Mouse (Mus musculus) midbrain, embryonic 15.5 days (tissue): ENCODE measurements around the gene Nipsnap1. TPM values are rescaled to one million over a fixed set of nuclear protein-coding genes. Genes with fewer than 3 reads are reported as not detected.

ENCODE experiments used
- ATAC-seq: fragments of 200-750 bp; cut with Nextera tagmentation; replicated peaks from 2 replicates; pipeline ENCODE4 v1.8.0; 2017; ENCODE audit warnings: moderate TSS enrichment
- H3K27ac ChIP-seq: fragments of 300-500 bp; sonication (generic); 2 replicates; pipeline ENCODE4 v1.5.1; 2015; ENCODE audit warnings: mild to moderate bottlenecking, inconsistent platforms
- H3K27me3 ChIP-seq: fragments of 300-500 bp; sonication (generic); replicated peaks from 2 replicates; pipeline ENCODE4 v1.6.1; 2015; ENCODE audit warnings: inconsistent platforms
- H3K36me3 ChIP-seq: fragments of 300-500 bp; sonication (generic); replicated peaks from 2 replicates; pipeline ENCODE4 v1.6.1; 2015; ENCODE audit warnings: inconsistent platforms
- H3K4me1 ChIP-seq: fragments of 300-500 bp; sonication (generic); 2 replicates; pipeline ENCODE4 v1.6.1; 2015; ENCODE audit warnings: inconsistent platforms
- H3K4me2 ChIP-seq: fragments of 300-500 bp; sonication (generic); 2 replicates; pipeline ENCODE4 v1.6.1; 2015; ENCODE audit warnings: inconsistent platforms, mild to moderate bottlenecking, moderate library complexity
- H3K4me3 ChIP-seq: fragments of 300-500 bp; sonication (generic); 2 replicates; pipeline ENCODE4 v1.5.1; 2015; ENCODE audit warnings: mild to moderate bottlenecking, inconsistent platforms
- H3K9ac ChIP-seq: fragments of 300-500 bp; sonication (generic); 2 replicates; pipeline ENCODE4 v1.6.1; 2015; ENCODE audit warnings: mild to moderate bottlenecking, inconsistent platforms
- H3K9me3 ChIP-seq: fragments of 300-500 bp; sonication (generic); 2 replicates; pipeline ENCODE4 v1.6.1; 2016; ENCODE audit warnings: inconsistent platforms
- WGBS: fragments of 180-500 bp; shearing (Covaris S2); methylation state at CpG from one replicate; pipeline ENCODE4 v1.1.7; 2015; ENCODE audit warnings: mixed read lengths; 5-methylcytosine and 5-hydroxymethylcytosine counted together
- polyA plus RNA-seq: library from polyadenylated mRNA; unstranded; fragments of >200 nt; fragmentation: Nextera tagmentation; extraction: Ambion mirVana; gene quantifications from 2 replicates; pipeline ENCODE4 v1.2.1, GENCODE M21; 2015

Nipsnap1 gene
- polyA plus RNA-seq, 1 experiment from 2014 or later: 152 TPM

DNA sequence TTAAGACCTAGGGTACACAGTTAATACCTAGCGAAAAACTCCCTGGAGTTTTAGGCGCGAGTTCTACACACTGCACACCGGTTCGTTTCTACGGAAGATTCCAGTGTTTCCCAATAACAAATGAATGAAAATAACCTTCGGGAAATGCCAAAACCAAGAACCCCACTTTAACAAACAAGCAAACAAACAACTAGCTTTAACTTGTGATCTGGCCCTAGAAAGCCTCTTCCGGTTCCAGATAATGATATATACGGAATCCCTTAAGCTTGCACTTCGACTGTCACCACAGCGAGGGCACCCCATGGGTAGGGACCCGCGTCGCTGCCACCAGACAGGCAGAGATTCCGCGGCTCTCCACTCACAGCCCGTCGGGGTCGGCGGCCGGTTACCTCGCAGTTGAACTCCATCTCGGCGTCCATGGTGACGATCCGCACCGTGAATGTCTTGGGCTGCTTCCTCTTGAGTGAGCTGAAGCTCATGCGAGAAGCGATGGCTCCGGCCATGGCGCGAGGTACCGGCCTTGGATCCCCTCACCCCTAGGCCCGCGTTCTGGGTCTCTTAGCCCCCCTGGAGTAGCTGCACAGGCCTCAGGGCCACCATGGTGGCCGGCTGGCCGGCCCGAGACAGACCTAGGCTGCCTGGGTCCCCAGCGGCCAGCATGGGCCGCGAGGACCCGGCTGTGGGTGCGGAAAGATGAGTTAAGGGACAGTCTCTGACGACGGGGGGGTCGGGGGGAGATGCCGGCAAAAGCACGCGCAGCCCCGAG, 25.1 kb upstream of the Nipsnap1 start:
- no peaks in the 10 kb centered on the region for H3K9me3 ChIP-seq
- under 1% methylated on average over 50 of the region's 50 CpGs for WGBS
- ATAC-seq: no peak; the same call in 1 of the 2 replicates
- peak overlapping the region; percentile 73 for H3K27ac ChIP-seq
- H3K9ac ChIP-seq: peak overlapping the region; percentile 77
- H3K27me3 ChIP-seq: no peaks in the 10 kb centered on the region
- H3K4me1 ChIP-seq: peaks cover 22% of the 10 kb centered on the region
- H3K4me3 ChIP-seq: peak overlapping the region; percentile 76
- H3K36me3 ChIP-seq: no peaks in the 10 kb centered on the region
- H3K4me2 ChIP-seq: peak overlapping the region; percentile 54

DNA sequence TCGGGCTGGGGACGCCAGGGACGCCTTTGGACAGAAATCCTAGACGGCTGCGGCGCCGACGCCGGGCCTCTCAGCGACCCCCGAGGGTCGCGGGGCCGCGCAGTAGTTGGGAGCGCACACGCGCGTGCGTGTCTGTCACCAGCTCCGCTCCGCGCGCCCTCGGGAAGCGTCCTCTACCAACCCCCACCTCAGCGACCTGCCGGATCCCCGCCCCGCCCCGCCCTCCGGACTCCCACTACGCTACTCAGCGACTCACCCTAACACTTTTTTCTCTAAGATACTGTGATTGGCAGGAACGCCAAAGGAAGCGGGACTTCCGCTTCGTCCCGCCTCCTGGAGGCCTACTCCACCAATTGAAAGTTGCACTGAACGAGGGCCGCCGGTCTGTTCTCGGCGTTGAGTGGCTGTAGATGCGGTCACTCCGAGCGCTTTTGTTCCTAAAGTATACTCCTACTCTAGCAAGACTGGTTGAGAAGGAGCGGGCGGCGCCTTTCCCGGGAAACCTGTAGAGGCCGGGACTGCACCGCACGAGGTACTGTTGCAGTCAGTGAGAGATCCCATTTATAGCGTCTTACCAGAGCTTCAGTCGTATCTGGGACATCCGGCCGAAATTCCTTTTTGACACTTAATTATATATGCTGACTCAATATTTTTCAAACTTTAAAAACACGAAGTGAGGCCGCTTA, 24.4 kb upstream of the Nipsnap1 start, which contains the start of gene Nf2:
Gene Nf2 (minus strand): TSS at position 279 of the 686 bp plus-strand sequence.
- peak within 1 kb of the TSS; percentile 73 for H3K27ac ChIP-seq
- H3K9ac ChIP-seq: peak within 1 kb of the TSS; percentile 77
- peaks cover 22% of the 10 kb centered on the region for H3K4me1 ChIP-seq
- no peaks in the 10 kb centered on the region for H3K9me3 ChIP-seq
- H3K36me3 ChIP-seq: no peaks in the 10 kb centered on the region
- peak within 1 kb of the TSS; percentile 76 for H3K4me3 ChIP-seq
- H3K4me2 ChIP-seq: peak within 1 kb of the TSS; percentile 54
- peak; percentile 99 for ATAC-seq
- H3K27me3 ChIP-seq: no peaks in the 10 kb centered on the region
- under 1% methylated on average over 60 of the region's 60 CpGs for WGBS

DNA sequence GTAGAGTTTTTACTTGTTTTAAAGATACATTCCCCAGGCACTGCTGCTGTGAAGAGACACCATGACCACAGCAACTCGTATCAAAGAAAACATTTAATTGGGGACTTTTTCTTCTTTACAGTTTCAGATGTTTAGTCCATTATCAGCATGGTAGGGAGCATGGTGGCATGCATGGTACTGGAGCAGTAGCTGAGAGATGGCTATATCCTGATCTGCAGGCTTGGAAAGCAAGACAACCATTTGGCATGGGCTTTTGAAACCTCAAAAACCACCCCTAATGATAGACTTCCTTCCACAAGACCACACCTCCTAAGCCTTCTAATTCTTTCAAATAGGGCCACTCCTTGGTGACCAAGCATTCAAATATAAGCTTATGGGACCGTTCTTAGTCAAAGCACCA, 23.3 kb upstream of the Nipsnap1 start:
- Histone ChIP-seq H3K9me3 (no peaks in the 10 kb centered on the region), H3K4me1 (peaks cover 22% of the 10 kb centered on the region), H3K27ac (no peak overlapping the region), H3K9ac (no peak overlapping the region), H3K27me3 (no peaks in the 10 kb centered on the region), H3K4me2 (no peak overlapping the region), H3K4me3 (no peak overlapping the region), H3K36me3 (no peaks in the 10 kb centered on the region)
- WGBS: 96% methylated on average over 2 of the region's 2 CpGs
- ATAC-seq: no peak

DNA sequence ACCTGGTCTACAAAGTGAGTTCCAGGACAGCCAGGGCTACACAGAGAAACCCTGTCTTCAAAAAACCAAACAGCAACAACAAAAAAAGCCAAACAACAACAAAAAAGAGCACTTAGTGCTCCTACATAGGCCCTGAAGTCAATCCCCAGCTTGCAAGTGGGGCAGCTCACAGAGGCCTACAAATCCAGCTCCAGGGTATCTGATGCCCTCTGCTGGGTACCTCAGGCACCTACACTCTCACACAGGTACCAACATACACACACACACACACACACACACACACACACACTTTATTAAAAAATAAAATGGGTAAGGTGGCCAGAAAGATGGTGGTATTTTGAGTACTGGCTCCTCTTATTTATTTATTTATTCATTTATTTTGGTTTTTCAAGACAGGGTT, 20.7 kb upstream of the Nipsnap1 start:
- H3K9ac ChIP-seq: no peak overlapping the region
- no peak overlapping the region for H3K27ac ChIP-seq
- no peak overlapping the region for H3K4me2 ChIP-seq
- H3K4me1 ChIP-seq: peaks cover 6% of the 10 kb centered on the region
- no peak overlapping the region for H3K4me3 ChIP-seq
- H3K9me3 ChIP-seq: no peaks in the 10 kb centered on the region
- no peak for ATAC-seq
- H3K36me3 ChIP-seq: no peaks in the 10 kb centered on the region
- H3K27me3 ChIP-seq: no peaks in the 10 kb centered on the region

DNA sequence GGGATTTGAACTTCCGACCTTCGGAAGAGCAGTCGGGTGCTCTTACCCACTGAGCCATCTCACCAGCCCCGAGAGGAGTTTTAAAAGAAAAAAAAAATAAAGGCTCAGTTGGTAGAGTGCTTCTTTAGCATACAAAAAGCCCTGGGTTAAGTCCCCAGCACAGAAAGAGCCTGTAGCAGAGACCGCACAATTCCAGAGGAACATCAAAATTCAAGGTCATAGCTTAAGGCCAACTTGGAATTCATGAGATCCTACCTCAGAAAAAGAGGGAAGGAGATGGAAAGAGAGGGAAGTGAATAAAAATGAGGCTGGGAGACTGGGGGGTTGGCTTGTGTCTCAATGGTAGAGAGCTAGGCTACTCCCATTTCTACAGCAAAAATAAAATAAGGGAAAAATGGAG, 19.6 kb upstream of the Nipsnap1 start:
- Histone ChIP-seq H3K9me3 (no peaks in the 10 kb centered on the region), H3K4me1 (no peaks in the 10 kb centered on the region), H3K36me3 (no peaks in the 10 kb centered on the region), H3K27ac (no peak overlapping the region), H3K4me3 (no peak overlapping the region), H3K27me3 (no peaks in the 10 kb centered on the region), H3K9ac (no peak overlapping the region), H3K4me2 (no peak overlapping the region)
- WGBS: 89% methylated on average over 5 of the region's 5 CpGs
- ATAC-seq: no peak

DNA sequence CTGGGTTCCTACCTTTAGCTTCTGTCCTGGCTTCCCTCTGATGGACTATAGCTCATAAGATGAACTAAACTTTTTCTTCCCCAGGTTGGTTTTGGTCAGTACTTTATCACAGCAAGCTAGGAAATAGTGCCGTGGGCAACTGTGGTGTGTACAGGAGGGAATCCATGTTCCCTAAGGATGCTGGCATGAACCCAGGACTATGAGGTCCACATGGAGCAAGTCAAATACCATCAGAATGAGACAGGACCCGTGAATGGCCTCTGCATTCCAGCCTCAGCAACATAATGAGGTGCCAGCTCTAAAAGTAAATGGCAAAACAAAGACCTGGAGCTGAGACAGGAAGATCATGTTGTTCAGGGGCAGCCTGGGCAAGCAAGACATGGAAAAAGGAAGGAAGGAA, 15.3 kb upstream of the Nipsnap1 start:
- no peaks in the 10 kb centered on the region for H3K4me1 ChIP-seq
- H3K4me2 ChIP-seq: no peak overlapping the region
- no peak overlapping the region for H3K9ac ChIP-seq
- ATAC-seq: no peak
- no peak overlapping the region for H3K4me3 ChIP-seq
- H3K9me3 ChIP-seq: no peaks in the 10 kb centered on the region
- no peak overlapping the region for H3K27ac ChIP-seq
- H3K36me3 ChIP-seq: no peaks in the 10 kb centered on the region
- WGBS: 68% methylated on average over 2 of the region's 2 CpGs
- H3K27me3 ChIP-seq: no peaks in the 10 kb centered on the region

DNA sequence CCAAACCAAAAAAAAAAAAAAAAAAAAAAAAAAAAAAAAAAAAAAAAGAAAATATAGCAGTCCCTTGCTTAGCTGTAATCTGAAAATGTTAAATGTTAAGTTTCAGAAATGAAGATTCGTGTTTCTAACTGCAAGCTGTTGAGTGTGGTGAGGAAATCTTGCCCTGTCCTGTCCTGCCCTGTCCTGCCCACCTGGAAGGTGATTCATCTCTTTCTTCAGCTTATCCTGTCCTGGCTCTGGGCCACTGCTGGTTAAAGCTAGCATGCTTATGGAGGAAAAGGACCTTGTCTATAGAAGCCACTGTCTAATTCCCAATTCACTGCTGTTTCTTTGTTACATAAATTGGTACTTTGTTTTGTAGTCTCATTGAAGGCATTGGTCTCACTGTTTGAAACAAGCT, 12.8 kb upstream of the Nipsnap1 start:
- H3K9ac ChIP-seq: no peak overlapping the region
- H3K4me3 ChIP-seq: no peak overlapping the region
- no peak overlapping the region for H3K4me2 ChIP-seq
- H3K27me3 ChIP-seq: no peaks in the 10 kb centered on the region
- no peak overlapping the region for H3K27ac ChIP-seq
- no peaks in the 10 kb centered on the region for H3K4me1 ChIP-seq
- H3K9me3 ChIP-seq: no peaks in the 10 kb centered on the region
- ATAC-seq: no peak
- no peaks in the 10 kb centered on the region for H3K36me3 ChIP-seq
- 68% methylated on average over 1 of the region's 1 CpGs for WGBS

DNA sequence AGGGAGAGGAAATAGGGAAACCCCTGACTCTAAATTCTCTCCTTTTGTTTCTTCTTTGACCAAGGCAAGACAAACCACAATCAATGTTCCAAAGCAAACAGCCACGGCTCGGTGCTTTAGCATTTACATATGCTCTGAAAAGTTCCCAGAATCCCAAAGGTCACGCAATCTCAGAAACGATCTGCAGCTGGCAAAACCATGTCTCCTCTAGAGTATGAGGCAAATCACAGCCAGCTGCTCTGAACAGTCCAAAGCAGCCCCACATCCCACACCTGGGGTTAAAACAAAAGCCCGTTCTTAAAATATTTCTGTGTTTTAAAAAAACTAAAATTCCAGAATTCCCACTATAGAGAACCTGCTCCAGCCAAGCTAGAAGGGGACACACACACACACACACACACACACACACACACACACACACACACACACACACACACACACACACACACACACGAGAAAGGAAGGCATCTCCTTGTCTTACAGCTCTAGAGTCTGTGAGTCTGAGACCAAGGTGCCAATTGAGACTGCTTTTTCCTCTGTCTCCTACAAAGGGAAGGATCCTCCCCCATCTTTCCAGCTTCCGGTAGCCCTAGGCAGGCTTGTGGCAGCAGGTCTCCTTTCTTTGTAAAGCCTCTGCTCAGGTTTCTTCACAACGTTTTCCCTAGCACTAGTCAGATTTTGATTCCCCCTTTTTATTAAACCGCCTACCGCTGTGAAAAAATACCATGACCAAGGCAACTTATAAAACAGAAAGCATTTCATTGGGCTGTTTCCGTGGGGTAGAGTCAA, 11.7 kb upstream of the Nipsnap1 start:
- 0 out of 2 replicates have a peak overlapping the region, but pooled peaks have one; percentile 29 for H3K27ac ChIP-seq
- H3K27me3 ChIP-seq: no peaks in the 10 kb centered on the region
- no peak overlapping the region for H3K4me2 ChIP-seq
- no peaks in the 10 kb centered on the region for H3K36me3 ChIP-seq
- H3K4me3 ChIP-seq: no peak overlapping the region
- H3K9me3 ChIP-seq: no peaks in the 10 kb centered on the region
- WGBS: 51% methylated on average over 11 of the region's 11 CpGs
- no peak overlapping the region for H3K9ac ChIP-seq
- no peak for ATAC-seq
- H3K4me1 ChIP-seq: no peaks in the 10 kb centered on the region

DNA sequence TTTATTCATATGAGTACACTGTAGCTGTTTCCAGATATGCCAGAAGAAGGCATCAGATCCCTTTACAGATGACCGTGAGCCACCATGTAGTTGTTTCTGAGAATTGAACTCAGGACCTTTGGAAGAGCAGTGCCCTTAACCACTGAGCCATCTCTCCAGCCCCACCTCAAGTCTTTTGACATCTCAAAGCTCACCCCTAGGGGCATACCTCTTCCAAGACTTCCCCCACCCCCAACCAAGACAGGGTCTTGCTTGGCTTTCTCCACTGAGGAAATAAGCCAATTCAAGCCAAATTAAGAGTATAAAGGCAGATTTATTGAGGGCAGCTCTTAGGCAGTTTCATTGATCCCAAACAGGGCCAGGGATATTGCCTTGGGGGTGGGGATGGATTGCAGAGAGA, 11.0 kb upstream of the Nipsnap1 start:
- Histone ChIP-seq H3K9me3 (no peaks in the 10 kb centered on the region), H3K27ac (no peak overlapping the region), H3K27me3 (no peaks in the 10 kb centered on the region), H3K4me2 (no peak overlapping the region), H3K4me1 (no peaks in the 10 kb centered on the region), H3K36me3 (no peaks in the 10 kb centered on the region), H3K9ac (no peak overlapping the region), H3K4me3 (no peak overlapping the region)
- no peak for ATAC-seq
- 100% methylated on average over 1 of the region's 1 CpGs for WGBS

DNA sequence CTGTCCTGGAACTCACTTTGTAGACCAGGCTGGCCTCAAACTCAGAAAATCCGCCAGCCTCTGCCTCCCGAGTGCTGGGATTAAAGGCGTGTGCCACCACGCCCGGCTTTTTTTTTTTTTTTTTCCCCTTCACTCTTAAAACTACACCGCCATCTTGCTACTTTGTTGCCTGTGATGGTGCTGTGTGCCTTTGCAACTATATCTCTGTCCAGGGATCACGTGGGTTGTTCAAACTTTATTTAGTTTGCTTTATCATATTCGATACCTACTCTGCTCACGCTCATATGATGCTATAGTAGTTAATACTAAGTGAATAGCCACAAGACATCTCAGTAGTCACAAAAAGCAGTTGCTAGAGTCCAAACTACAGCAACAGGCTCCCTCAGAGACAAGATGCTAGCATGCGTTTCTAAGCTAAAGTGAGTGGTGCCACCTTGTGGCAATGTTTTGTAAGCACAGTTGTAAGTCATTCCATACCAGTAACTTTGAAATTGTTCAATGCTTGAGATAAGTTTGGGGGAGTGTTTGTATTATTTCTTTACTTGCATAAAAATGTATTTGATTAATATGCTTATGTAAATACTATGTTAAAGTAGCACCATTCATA, 8.0 kb upstream of the Nipsnap1 start:
- WGBS: 29% methylated on average over 10 of the region's 10 CpGs

DNA sequence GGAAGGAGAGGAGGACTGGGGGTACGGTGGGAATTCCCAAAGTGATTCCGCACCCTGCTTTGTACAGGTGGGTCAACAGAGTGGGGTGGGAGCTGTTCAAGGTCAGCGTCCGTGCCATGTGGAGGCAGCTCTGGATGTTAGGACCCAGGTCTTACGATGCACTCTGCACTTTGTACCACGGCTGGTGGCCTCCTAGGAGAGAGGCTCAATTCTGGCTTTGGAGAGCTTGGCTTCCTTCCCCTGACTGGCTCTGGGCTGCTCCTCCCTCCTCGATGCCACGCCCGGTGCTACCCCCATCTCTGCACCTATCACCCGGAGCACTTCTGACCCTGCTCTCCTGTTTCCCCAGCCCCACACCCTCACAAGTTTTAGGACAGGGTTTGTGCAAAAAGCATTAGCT, 800 bp downstream of the Nipsnap1 start:
- H3K4me1 ChIP-seq: peaks cover 15% of the 10 kb centered on the region
- 2% methylated on average over 10 of the region's 10 CpGs for WGBS
- ATAC-seq: peak; percentile 51
- H3K27me3 ChIP-seq: no peaks in the 10 kb centered on the region
- H3K9me3 ChIP-seq: no peaks in the 10 kb centered on the region
- H3K4me3 ChIP-seq: peak overlapping the region; percentile 88
- H3K27ac ChIP-seq: peak overlapping the region; percentile 88
- H3K4me2 ChIP-seq: peak overlapping the region; percentile 86
- peaks cover 5% of the 10 kb centered on the region; the same call in 1 of the 2 replicates for H3K36me3 ChIP-seq
- peak overlapping the region; percentile 97 for H3K9ac ChIP-seq

More for the DNA sequence above, 8.0 kb upstream of the Nipsnap1 start:
- Histone ChIP-seq H3K9me3 (no peaks in the 10 kb centered on the region), H3K4me2 (no peak overlapping the region), H3K9ac (no peak overlapping the region), H3K4me1 (no peaks in the 10 kb centered on the region), H3K27ac (no peak overlapping the region), H3K27me3 (no peaks in the 10 kb centered on the region), H3K36me3 (no peaks in the 10 kb centered on the region), H3K4me3 (no peak overlapping the region)
- ATAC-seq: no peak

DNA sequence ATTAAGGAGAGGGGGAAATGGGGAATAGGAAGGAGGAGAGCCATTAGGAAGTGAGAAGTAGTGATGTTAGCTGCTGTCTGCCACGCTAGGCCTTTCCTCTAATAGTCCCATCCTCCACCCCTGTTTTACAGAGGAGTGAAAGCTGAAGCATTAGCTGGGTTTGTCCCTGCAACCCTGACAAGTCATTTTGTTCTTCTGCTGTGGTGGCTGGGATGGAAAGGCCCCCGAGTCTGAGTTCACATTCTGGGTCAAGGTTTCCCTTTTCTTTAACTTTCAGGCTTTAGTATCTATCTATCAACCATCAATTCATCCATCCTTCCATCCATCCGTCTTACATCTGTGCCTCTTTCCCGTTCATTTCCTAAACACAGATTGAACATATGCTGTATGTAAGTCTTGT, 7.3 kb downstream of the Nipsnap1 start:
- no peak overlapping the region for H3K27ac ChIP-seq
- no peaks in the 10 kb centered on the region for H3K9me3 ChIP-seq
- ATAC-seq: no peak
- H3K4me2 ChIP-seq: no peak overlapping the region
- H3K9ac ChIP-seq: no peak overlapping the region
- WGBS: 94% methylated on average over 4 of the region's 4 CpGs
- peaks cover 14% of the 10 kb centered on the region for H3K36me3 ChIP-seq
- no peaks in the 10 kb centered on the region for H3K27me3 ChIP-seq
- H3K4me1 ChIP-seq: no peaks in the 10 kb centered on the region
- no peak overlapping the region for H3K4me3 ChIP-seq
